In the genomic region with DNA sequence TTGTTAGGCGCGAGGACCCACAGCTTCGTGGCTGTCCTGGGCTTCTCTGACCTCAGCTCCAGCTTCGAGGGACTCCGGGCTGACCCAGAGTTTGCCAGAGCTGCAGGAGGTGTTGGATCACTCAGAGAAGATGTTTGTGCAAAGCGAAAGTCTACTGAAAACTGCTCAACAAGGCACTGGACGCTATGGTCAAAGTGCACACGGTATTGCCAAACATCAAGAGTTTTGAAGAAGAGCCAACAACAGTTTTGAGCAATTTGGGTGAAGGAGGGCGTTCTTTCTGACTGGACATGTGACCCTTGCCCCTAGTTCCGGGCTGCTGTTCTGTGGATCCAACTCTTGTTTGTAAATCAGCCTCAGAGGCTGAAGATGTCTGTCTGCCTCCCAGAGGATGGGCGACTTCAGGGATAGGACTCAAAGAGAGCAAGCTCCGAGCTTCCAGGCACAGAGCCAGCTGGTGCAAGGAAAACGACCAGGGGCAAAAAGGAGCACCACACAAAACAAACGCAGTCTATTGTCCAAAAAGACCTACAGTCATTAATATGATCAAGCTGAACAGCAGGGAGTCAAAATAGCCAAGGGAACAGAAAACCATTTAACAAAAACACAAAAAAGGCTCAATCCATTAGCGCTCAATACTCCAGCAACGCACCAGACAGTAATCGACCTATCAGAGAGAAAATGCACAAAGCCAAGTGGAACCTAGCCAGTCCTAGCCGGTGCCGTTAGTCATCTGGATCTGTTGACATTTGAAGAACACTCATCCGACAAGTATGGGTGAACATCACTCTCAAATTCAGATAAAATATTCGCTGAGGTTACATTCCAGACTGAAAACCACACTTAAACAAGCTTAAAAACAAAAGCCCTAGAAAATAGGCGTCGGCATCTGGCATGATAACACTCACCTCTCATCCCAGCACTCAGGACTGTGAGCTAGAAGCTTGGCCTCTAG, we compare ENCODE assay signal across 7 mouse cellular contexts. TPM values are rescaled to one million over a fixed set of nuclear protein-coding genes. Genes with fewer than 3 reads are reported as not detected.
A peak's percentile ranks its signal among the peaks of the same experiment; 100 is the strongest.
DNase-seq lines count a peak whose midpoint lies in the region; ATAC-seq lines count a peak whose summit lies in the region.

No protein-coding gene starts in this region.

- no peak overlapping the region for H3K9ac ChIP-seq in neural tube, embryonic 14.5 days (replicated peaks; ENCODE audit: low read depth, low read length)

- H3K4me1 ChIP-seq in neural tube, embryonic 14.5 days (ENCODE audit: control insufficient read depth, insufficient read depth, low read length) = no peaks in the 10 kb centered on the region; the same call in 1 of the 2 replicates

- no peaks in the 10 kb centered on the region for H3K36me3 ChIP-seq in neural tube, embryonic 14.5 days (ENCODE audit: control insufficient read depth, insufficient read depth, low read length)

- ATAC-seq in neural tube, embryonic 14.5 days (ENCODE audit: low read depth) = peak; percentile 47; the same call in 1 of the 2 replicates

- H3K4me3 ChIP-seq in neural tube, embryonic 14.5 days (ENCODE audit: low read depth, low read length) = no peak overlapping the region

- peak; percentile 48 for DNase-seq in retina, postnatal 1 day
- DNase-seq in retina, embryonic 14.5 days (ENCODE audit: low spot score) = no peak
- DNase-seq in adrenal gland, postnatal 36 days = peak; percentile 83 to 84
- peak; percentile 54 to 67 for DNase-seq in heart, adult 9 months (ENCODE audit: low spot score in 2 of 2)
- DNase-seq in kidney, postnatal 4 days = peak; percentile 18 to 31
- no peak for DNase-seq in frontal cortex, postnatal 10 days (ENCODE audit: low spot score in 2 of 2)

- H3K4me2 ChIP-seq in neural tube, embryonic 14.5 days (ENCODE audit: low read depth, low read length) = no peak overlapping the region

- no peak overlapping the region for H3K27ac ChIP-seq in neural tube, embryonic 14.5 days (ENCODE audit: low read depth, low read length)

- WGBS in neural tube, embryonic 14.5 days = 44% methylated on average over 23 of the region's 23 CpGs

- no peaks in the 10 kb centered on the region for H3K9me3 ChIP-seq in neural tube, embryonic 14.5 days (ENCODE audit: control insufficient read depth, low read length)

- H3K27me3 ChIP-seq in neural tube, embryonic 14.5 days (ENCODE audit: control insufficient read depth, insufficient read depth, low read length) = no peaks in the 10 kb centered on the region

RNA-seq across cellular contexts. Expression of a gene that starts 55.8 kb away (rescaled TPM):
- 10 to 100 TPM; 12.3 to 24.1 TPM for total RNA-seq in adrenal gland, postnatal 36 days (2021)
- polyA plus RNA-seq in neural tube, embryonic 14.5 days (2014; fragmentation: Nextera tagmentation; extraction: Ambion mirVana) = 13.3 and 14.7 TPM in 2 replicates

RNA-seq across cellular contexts. Expression of a gene that starts 56.9 kb away (rescaled TPM):
- total RNA-seq in adrenal gland, postnatal 36 days (2021) = 100 to 1,000 TPM; 102 to 116 TPM
- polyA plus RNA-seq in neural tube, embryonic 14.5 days (2014; fragmentation: Nextera tagmentation; extraction: Ambion mirVana) = 121 and 126 TPM in 2 replicates

Comparison
In these comparisons a context has a peak if more than half of its experiments do, and no peak if none do; other contexts are left out.
1. DNase-seq: peak in retina, postnatal 1 day (single experiment), adrenal gland, postnatal 36 days (2 of 2), heart, adult 9 months (2 of 2) and kidney, postnatal 4 days (2 of 2); none in retina, embryonic 14.5 days (single experiment) and frontal cortex, postnatal 10 days (0 of 2).